ENCODE assay signal across 10 mouse cellular contexts in genomic region chr12:79715506-79716345, GRCm38 (mm10).
DNase-seq lines count a peak whose midpoint lies in the region; ATAC-seq and TF ChIP-seq lines count a peak whose summit lies in the region.
"Had no signal": no experiment of that assay in that cellular context is flagged by ENCODE, and none has a peak within 500 bp of the region (broad histone marks: within the 10 kb centered on the region; RNA-seq: fewer than 3 reads in every experiment).

No protein-coding gene starts in this region.

- H3K4me1 ChIP-seq in kidney, postnatal 0 days (replicated peaks; ENCODE audit: insufficient read depth, low read length), result 0 out of 2 replicates have a peak, but pooled peaks cover 17% of the 10 kb centered on the region
- peaks cover 36% of the 10 kb centered on the region for H3K4me1 ChIP-seq in forebrain, embryonic 11.5 days (replicated peaks; ENCODE audit: control insufficient read depth, insufficient read depth, low read length)
- H3K4me1 ChIP-seq in limb, embryonic 15.5 days, result peaks cover 30% of the 10 kb centered on the region
- H3K4me1 ChIP-seq in neural tube, embryonic 15.5 days, result peaks cover 27% of the 10 kb centered on the region

- H3K27ac ChIP-seq in kidney, postnatal 0 days, result peak overlapping the region; percentile 73
- H3K27ac ChIP-seq in forebrain, embryonic 11.5 days (ENCODE audit: low read depth, low read length), result peak overlapping the region; percentile 86
- H3K27ac ChIP-seq in limb, embryonic 15.5 days, result peak overlapping the region; percentile 79
- H3K27ac ChIP-seq in neural tube, embryonic 15.5 days (replicated peaks), result peak overlapping the region; percentile 63

- no peaks in the 10 kb centered on the region for H3K36me3 ChIP-seq in kidney, postnatal 0 days (ENCODE audit: insufficient read depth, low read length)
- no peaks in the 10 kb centered on the region for H3K36me3 ChIP-seq in forebrain, embryonic 11.5 days (ENCODE audit: control insufficient read depth, insufficient read depth, low read length)
- no peaks in the 10 kb centered on the region for H3K36me3 ChIP-seq in limb, embryonic 15.5 days
- H3K36me3 ChIP-seq in neural tube, embryonic 15.5 days, result no peaks in the 10 kb centered on the region

- H3K4me3 ChIP-seq in kidney, postnatal 0 days (replicated peaks; ENCODE audit: low read depth, low read length), result no peak overlapping the region
- no peak overlapping the region; the same call in 1 of the 2 replicates for H3K4me3 ChIP-seq in forebrain, embryonic 11.5 days (ENCODE audit: low read depth, low read length)
- H3K4me3 ChIP-seq in limb, embryonic 15.5 days, result no peak overlapping the region
- no peak overlapping the region for H3K4me3 ChIP-seq in neural tube, embryonic 15.5 days (replicated peaks)
- H3K4me3 ChIP-seq: erythroblast, embryonic 14.5 days; megakaryocyte, embryonic 14.5 days had no signal

- H3K27me3 ChIP-seq in kidney, postnatal 0 days (ENCODE audit: insufficient read depth, low read length), result no peaks in the 10 kb centered on the region
- no peaks in the 10 kb centered on the region for H3K27me3 ChIP-seq in forebrain, embryonic 11.5 days (ENCODE audit: control insufficient read depth, insufficient read depth, low read length)
- H3K27me3 ChIP-seq in limb, embryonic 15.5 days, result no peaks in the 10 kb centered on the region
- H3K27me3 ChIP-seq in neural tube, embryonic 15.5 days (replicated peaks), result no peaks in the 10 kb centered on the region

- intact Hi-C loops in gastrocnemius, postnatal 36 days (cut with DNase I), result no loop called here

- peak; percentile 79 for DNase-seq in kidney, postnatal 0 days (ENCODE audit: low spot score)
- DNase-seq in kidney, postnatal 14 days, result no peak
- DNase-seq in forebrain, embryonic 11.5 days (ENCODE audit: low spot score), result peak; percentile 77
- DNase-seq in cerebellum, adult 11 months, result no peak
- no peak for DNase-seq in gastrocnemius, postnatal 36 days

- no peak overlapping the region for H3K4me2 ChIP-seq in kidney, postnatal 0 days (ENCODE audit: low read length)
- H3K4me2 ChIP-seq in forebrain, embryonic 11.5 days (ENCODE audit: low read depth, low read length, severe bottlenecking), result peak overlapping the region; percentile 18; the same call in 1 of the 2 replicates
- H3K4me2 ChIP-seq in limb, embryonic 15.5 days, result peak overlapping the region; percentile 17
- H3K4me2 ChIP-seq in neural tube, embryonic 15.5 days, result peak overlapping the region; percentile 23

- TF ChIP-seq CTCF in kidney, postnatal 0 days (IDR thresholded peaks at IDR 0.05; ENCODE audit: low read depth), result no peak

- H3K9me3 ChIP-seq in kidney, postnatal 0 days (replicated peaks; ENCODE audit: low read length), result no peaks in the 10 kb centered on the region
- no peaks in the 10 kb centered on the region for H3K9me3 ChIP-seq in forebrain, embryonic 11.5 days (ENCODE audit: control insufficient read depth, low read length)
- no peaks in the 10 kb centered on the region for H3K9me3 ChIP-seq in limb, embryonic 15.5 days
- H3K9me3 ChIP-seq in neural tube, embryonic 15.5 days (replicated peaks), result no peaks in the 10 kb centered on the region
- H3K9me3 ChIP-seq: megakaryocyte, embryonic 14.5 days had no signal

- ATAC-seq in kidney, postnatal 0 days (replicated peaks; ENCODE audit: low FRiP score, low read depth), result no peak
- peak; percentile 47; the same call in 1 of the 2 replicates for ATAC-seq in forebrain, embryonic 11.5 days (replicated peaks; ENCODE audit: low FRiP score)
- no peak for ATAC-seq in limb, embryonic 15.5 days (ENCODE audit: insufficient number of reproducible peaks, low FRiP score, low TSS enrichment, low read depth)
- ATAC-seq in neural tube, embryonic 15.5 days (ENCODE audit: low FRiP score), result peak; percentile 32; the same call in 1 of the 2 replicates
- ATAC-seq in granulocyte monocyte progenitor cell, adult 5-6 weeks (replicated peaks; ENCODE audit: poor library complexity, severe bottlenecking), result no peak

- 43% methylated on average over 12 of the region's 12 CpGs for WGBS in kidney, postnatal 0 days
- 12% methylated on average over 12 of the region's 12 CpGs for WGBS in forebrain, embryonic 11.5 days
- 25% methylated on average over 12 of the region's 12 CpGs for WGBS in limb, embryonic 15.5 days
- 15% methylated on average over 12 of the region's 12 CpGs for WGBS in neural tube, embryonic 15.5 days

- H3K9ac ChIP-seq in kidney, postnatal 0 days (ENCODE audit: low read depth, low read length), result peak overlapping the region; percentile 13; the same call in 1 of the 2 replicates
- peak overlapping the region; percentile 45 for H3K9ac ChIP-seq in forebrain, embryonic 11.5 days (ENCODE audit: low read length)
- peak overlapping the region; percentile 10; the same call in 1 of the 2 replicates for H3K9ac ChIP-seq in limb, embryonic 15.5 days
- H3K9ac ChIP-seq in neural tube, embryonic 15.5 days (replicated peaks), result no peak overlapping the region

Comparison
In these comparisons a context has a peak if more than half of its experiments do, and no peak if none do; other contexts are left out.
1. DNase-seq: peak in kidney, postnatal 0 days (single experiment) and forebrain, embryonic 11.5 days (single experiment); none in kidney, postnatal 14 days (single experiment), cerebellum, adult 11 months (single experiment) and gastrocnemius, postnatal 36 days (0 of 2).
2. ATAC-seq: peak in forebrain, embryonic 11.5 days (single experiment) and neural tube, embryonic 15.5 days (single experiment); none in kidney, postnatal 0 days (single experiment), limb, embryonic 15.5 days (single experiment) and granulocyte monocyte progenitor cell, adult 5-6 weeks (single experiment).
3. Peak in every context shown above with its lines, with median percentiles within 50 percentile points of each other: H3K27ac ChIP-seq.